Mouse (Mus musculus) ES-E14 (cell line): ENCODE results near the gene Npas3.

Experiments
- CHD2 ChIP-seq: IDR thresholded peaks from 2 replicates; pipeline ENCODE4 v1.6.1; 2014; ENCODE audit warnings: mild to moderate bottlenecking, low read depth, low read length, inconsistent platforms
- HCFC1 ChIP-seq: IDR thresholded peaks from 2 replicates; pipeline ENCODE4 v1.6.1; 2012; ENCODE audit warnings: low read length, inconsistent platforms, borderline replicate concordance; ENCODE audit not compliant: insufficient read depth
- ZC3H11A ChIP-seq: IDR thresholded peaks from 2 replicates; pipeline ENCODE4 v1.6.1; 2012; ENCODE audit warnings: low read depth, mild to moderate bottlenecking, inconsistent platforms, low read length, borderline replicate concordance
- ZNF384 ChIP-seq: IDR thresholded peaks from 2 replicates; pipeline ENCODE4 v1.6.1; 2012; ENCODE audit warnings: low read depth, low read length, inconsistent platforms

GRCm38 (mm10) chr12:53529345-53529744 lies 280.9 kb downstream of the Npas3 start:
- no peak for TF ChIP-seq ZC3H11A
- TF ChIP-seq HCFC1: no peak
- TF ChIP-seq ZNF384: no peak
- TF ChIP-seq CHD2: no peak
